Mouse (Mus musculus) right cerebral cortex, adult 2 months (tissue): ENCODE results near the gene Ankrd55.

Experiments used
- DNase-seq, 2 experiments: peaks; one replicate each; pipeline ENCODE4 v3.0.0; 2021 to 2022; ENCODE audit warnings: low spot score in 2 of 2

Gene Ankrd55

GRCm38 (mm10) chr13:112288225-112289178 lies at the start of gene Ankrd55:
Gene Ankrd55, plus strand, starts transcription at chr13:112288451.
- DNase-seq, result peak; percentile 53 to 59

GRCm38 (mm10) chr13:112239239-112239638 lies 49.0 kb upstream of the Ankrd55 start:
- DNase-seq, result no peak

GRCm38 (mm10) chr13:112241431-112241830 lies 46.8 kb upstream of the Ankrd55 start:
- no peak for DNase-seq

- DNase-seq, result no peak
These were observed 43.1 kb upstream of the Ankrd55 start for GRCm38 (mm10) chr13:112245131-112245530.

DNA sequence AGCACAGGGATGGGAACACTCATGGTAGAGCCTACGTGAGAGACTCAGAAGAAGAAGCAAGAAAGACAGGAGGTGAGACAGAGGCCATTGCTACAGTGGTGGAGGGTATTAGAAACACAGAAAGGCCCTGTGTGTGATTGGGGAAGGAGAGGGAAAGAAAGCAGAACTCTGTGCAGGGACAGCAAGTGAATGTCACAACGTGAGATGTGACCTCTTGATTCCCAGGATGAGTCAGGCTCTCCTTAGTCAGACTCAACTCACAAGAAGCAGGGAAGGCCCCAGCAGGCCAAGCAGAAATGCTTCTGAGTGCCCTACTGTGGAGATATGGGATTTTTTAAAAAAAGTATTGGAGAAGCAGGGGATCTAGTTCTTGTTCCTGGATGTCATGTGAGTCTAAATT lies 36.8 kb upstream of the Ankrd55 start:
- DNase-seq, result no peak

- no peak for DNase-seq
These were observed 36.2 kb upstream of the Ankrd55 start for GRCm38 (mm10) chr13:112252012-112252411.

DNA sequence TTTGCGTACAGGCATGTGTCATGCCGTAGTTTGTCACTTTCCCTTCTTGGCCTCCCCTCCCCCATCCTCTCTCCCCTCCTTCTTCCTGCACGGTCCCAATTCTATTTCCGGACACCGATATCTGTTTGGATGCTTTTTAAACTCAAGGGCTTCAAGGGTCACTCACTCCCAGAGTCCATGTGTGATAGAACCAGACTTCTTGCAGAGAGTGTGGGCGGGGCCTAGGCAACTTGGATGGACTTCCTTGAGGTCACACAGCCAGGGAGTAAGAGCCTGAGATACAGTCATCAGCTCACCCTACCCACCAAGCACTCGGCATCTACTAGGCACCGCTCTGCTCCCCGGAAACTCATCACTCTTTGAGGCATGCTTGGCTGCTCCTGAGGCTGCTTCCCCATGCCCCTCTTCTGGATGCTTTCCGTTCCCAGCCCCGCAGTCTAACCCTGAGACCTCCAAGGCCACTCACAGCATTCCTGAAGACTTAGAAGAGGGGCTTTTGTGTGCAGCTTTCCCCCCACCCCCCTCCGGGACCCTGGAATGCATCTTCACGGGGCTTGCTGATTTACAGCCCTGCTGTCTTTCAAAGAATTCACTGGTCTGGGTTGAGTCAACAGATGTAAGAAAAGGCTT lies 35.1 kb upstream of the Ankrd55 start:
- no peak for DNase-seq

DNA sequence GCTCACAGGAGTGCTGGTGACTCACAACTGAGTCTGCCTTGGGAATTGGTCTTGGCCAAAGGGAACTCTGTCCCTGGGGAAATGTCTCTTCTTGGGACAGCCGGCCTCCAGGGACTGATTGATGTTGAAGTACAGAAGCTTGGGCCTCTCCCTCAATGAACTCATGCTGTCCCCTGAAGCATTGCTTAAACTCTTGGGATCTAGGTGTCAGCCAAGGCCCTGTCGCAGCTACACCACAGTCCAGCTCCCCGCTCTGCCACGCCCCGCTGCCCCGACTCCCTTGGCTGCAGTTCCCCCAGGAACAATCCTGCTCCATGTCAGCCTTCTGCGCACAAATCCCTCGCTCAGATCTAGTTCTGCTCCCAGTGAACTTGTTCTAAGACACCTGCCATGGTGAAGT lies 34.1 kb upstream of the Ankrd55 start:
- no peak for DNase-seq

GRCm38 (mm10) chr13:112255862-112256261 lies 32.4 kb upstream of the Ankrd55 start:
- DNase-seq, result no peak

DNA sequence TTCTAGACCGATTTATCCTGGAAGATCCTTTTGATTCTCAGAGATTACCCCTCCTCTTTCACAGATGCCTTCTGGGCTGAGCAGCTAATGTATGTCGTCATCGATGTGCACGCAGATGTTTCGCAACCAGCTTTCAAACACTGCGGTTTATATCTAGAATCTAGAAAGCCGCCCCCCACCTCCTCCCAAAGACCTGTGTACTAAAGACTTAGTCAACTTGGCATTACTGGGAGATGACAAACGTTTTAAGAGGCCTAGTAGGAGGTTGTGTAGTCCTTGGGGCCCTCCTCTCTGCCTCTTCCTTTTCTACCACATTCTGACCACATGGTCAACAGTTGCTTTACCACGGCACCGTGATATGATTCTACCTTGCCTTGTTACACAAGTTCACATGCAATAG lies 29.8 kb upstream of the Ankrd55 start:
- no peak for DNase-seq

DNA sequence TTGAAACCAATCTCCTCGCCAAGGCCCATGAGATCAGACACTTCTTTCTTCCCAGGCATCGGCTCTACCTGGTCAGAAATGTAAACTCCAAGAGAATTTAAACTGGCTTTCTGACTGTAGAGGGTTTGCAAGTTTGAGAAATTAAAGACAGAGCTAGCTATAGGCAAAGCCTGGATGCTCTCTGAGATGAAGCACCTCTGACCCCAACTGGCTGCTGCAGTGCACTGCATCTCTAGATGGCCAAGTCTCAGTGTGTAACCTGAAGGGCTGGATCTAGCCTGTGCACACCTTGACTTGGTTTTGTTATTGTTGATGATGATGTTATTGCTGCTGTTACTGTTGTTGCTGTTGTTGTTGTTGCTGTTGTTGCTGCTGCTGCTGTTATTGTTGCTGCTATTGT lies 28.9 kb upstream of the Ankrd55 start:
- DNase-seq, result peak; percentile 67 to 68

DNA sequence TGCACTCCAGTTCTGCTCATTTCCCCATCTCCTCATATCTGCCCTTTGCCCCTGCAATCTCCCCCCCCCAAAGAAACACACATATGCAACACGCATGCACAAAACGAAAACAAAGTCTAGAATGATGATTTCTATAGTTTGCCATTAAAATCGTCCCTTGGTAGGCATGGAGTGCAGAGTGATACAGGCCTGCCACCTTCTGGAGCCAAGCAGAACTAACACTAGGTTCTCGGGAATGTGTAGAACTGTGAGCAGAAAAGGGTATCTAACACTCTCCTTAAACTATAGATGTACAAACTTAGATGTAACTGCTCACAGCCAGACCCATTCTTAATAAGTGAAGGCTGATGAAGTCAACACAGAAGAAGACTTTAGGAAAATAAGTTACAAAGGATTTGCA lies 23.6 kb upstream of the Ankrd55 start:
- peak; percentile 37 to 56 for DNase-seq

- DNase-seq, result no peak
These were observed 16.2 kb upstream of the Ankrd55 start for GRCm38 (mm10) chr13:112271901-112272537.

GRCm38 (mm10) chr13:112274636-112275035 lies 13.6 kb upstream of the Ankrd55 start:
- no peak for DNase-seq

DNA sequence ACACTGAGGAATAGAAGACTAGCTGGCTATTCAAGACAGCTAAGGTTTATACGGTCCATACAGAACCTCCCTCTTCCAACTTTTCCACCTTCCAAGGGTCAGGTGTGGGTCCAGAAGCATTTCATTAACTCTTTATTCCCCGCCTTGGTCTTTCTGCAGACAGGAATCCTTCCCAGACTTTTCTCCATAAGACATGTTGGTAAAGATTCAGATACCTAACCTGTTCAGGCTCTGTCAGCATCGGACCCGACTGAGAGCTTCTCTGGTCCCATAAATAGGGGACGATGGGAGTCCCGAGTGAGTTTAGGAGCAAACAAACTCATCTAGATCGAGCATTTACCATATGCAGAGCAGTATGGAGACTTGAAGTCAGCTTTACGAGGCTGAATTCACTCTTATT lies 12.3 kb upstream of the Ankrd55 start:
- DNase-seq, result no peak

GRCm38 (mm10) chr13:112277544-112277943 lies 10.7 kb upstream of the Ankrd55 start:
- no peak for DNase-seq

- DNase-seq, result peak in 1 of 2 experiments; percentile 49
These were observed 10.0 kb upstream of the Ankrd55 start for GRCm38 (mm10) chr13:112278251-112278650.

- no peak for DNase-seq
These were observed 1.1 kb upstream of the Ankrd55 start for GRCm38 (mm10) chr13:112287135-112287534.

DNA sequence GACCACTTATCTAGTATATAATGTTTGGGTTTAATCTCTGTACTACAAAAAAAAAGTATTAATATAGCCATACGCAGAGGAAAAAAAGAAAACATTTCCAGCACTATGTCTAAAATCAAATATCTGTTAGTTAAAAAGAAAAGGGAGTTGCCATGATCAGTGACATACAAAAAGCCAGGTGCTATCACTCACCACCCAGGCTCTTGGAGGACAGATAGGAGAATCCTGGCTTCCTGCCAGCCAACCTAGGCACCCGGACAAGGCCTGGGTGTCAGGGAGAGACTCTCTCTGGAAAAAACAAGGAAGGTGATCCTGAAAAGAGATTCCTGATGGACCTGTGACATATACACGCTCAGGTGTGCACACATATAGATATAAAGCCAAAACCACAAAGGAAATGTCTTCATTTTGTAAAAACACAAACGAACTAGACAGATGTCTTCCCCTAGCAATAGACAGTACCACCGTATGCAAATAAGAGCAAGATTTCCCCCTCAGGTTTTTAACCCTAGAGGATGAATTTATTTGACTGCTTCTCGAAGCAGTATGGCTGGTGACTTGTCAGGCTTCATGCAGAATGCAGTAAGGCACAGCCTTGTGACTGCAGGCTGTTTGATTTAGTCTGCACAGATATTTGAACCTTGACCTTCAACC lies 553 bp upstream of the Ankrd55 start:
- no peak for DNase-seq

GRCm38 (mm10) chr13:112289338-112289737 lies 1.1 kb downstream of the Ankrd55 start:
- no peak for DNase-seq

DNA sequence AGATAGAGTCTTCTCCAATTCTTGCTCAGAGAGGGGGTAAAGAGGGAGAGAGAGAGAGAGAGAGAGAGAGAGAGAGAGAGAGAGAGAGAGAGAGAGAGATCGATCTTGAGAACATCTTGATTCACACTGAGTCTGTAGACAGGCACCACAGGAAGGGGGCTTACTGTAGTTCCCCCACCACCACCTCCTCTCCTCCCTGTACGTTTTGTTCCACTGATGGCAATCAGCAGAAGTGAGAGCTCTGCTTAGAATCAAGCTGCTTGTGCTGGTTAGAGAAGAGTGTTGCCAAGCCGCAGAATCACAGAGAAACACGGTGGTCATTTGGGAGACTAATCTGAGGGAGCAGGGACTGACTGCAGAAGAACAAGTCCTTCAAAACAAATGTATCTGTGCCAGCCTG lies 1.7 kb downstream of the Ankrd55 start:
- DNase-seq, result no peak

DNA sequence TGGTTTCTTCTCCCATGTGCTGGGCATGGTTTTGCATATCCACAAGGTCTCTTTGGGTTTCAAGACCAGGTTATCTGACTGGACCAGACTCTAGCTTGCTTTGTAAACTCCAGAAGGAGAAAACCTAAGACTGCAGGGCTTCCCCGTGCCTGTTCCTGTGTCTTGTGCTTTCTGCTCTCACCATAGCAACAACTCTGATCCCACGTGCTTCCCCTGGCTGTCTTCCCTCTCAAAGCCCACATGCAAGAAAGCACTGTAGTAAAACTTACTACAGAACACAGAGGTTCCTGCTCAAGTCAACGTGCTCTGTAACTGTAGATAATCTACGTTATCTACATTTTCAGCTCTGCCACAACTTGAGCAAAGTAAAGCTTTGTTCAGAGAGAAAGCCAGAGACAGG lies 4.2 kb downstream of the Ankrd55 start:
- peak; percentile 67 to 72 for DNase-seq
